Mouse (Mus musculus) MEL (cell line): ENCODE results near the gene Grin3b.
A peak's percentile ranks its signal among the peaks of the same experiment; 100 is the strongest.

Experiments used
- CTCF ChIP-seq, 3 experiments: IDR thresholded peaks in 2 of 3; conservative IDR thresholded peaks in 1 of 3; 2 replicates each; pipeline ENCODE4 v1.5.1; 2011 to 2012; ENCODE audit warnings: low read length in 3 of 3, low read depth in 2 of 3, mild to moderate bottlenecking in 2 of 3, improper control_type of control experiment in 1 of 3, inconsistent platforms in 1 of 3, mixed read lengths in 1 of 3, moderate library complexity in 1 of 3; ENCODE audit not compliant: control insufficient read depth in 1 of 3, insufficient read depth in 1 of 3, poor library complexity in 1 of 3, severe bottlenecking in 1 of 3
- ELF1 ChIP-seq: IDR thresholded peaks from 2 replicates; pipeline ENCODE4 v1.6.1; 2014; ENCODE audit warnings: low read depth, mild to moderate bottlenecking, inconsistent platforms, low read length, improper control_type of control experiment, moderate library complexity
- EP300 ChIP-seq, 2 experiments: IDR thresholded peaks; 2 replicates each; pipeline ENCODE4 v1.6.1; 2011; ENCODE audit warnings: improper control_type of control experiment in 2 of 2, low read length in 2 of 2, low read depth in 1 of 2, mild to moderate bottlenecking in 1 of 2
- ETS1 ChIP-seq: IDR thresholded peaks from 2 replicates; pipeline ENCODE4 v1.6.1; 2012; ENCODE audit warnings: low read depth, mild to moderate bottlenecking, inconsistent platforms, low read length, improper control_type of control experiment, moderate library complexity
- GATA1 ChIP-seq: IDR thresholded peaks from 2 replicates; pipeline ENCODE4 v1.6.1; 2011; ENCODE audit warnings: low read depth, low read length, improper control_type of control experiment
- MAFK ChIP-seq: IDR thresholded peaks from 2 replicates; pipeline ENCODE4 v1.6.1; 2011; ENCODE audit warnings: low read depth, mild to moderate bottlenecking, low read length, improper control_type of control experiment, borderline replicate concordance
- MEF2A ChIP-seq: IDR thresholded peaks from 2 replicates; pipeline ENCODE4 v1.6.1; 2014; ENCODE audit warnings: low read depth, mild to moderate bottlenecking, inconsistent platforms, low read length, improper control_type of control experiment; ENCODE audit not compliant: poor library complexity, insufficient replicate concordance, severe bottlenecking; ENCODE audit errors: extremely low read depth
- POLR2A ChIP-seq, 2 experiments: IDR thresholded peaks; 2 replicates each; pipeline ENCODE4 v1.6.1; 2011 to 2012; ENCODE audit warnings: low read length in 2 of 2, mild to moderate bottlenecking in 2 of 2, control low read depth in 1 of 2, improper control_type of control experiment in 1 of 2, low read depth in 1 of 2, moderate library complexity in 1 of 2; ENCODE audit not compliant: control insufficient read depth in 1 of 2, insufficient read depth in 1 of 2, poor library complexity in 1 of 2
- TAL1 ChIP-seq: IDR thresholded peaks from 2 replicates; pipeline ENCODE4 v1.6.1; 2012; ENCODE audit warnings: mild to moderate bottlenecking, inconsistent platforms, low read length, moderate library complexity, mixed read lengths
- USF1 ChIP-seq: IDR thresholded peaks from 2 replicates; pipeline ENCODE4 v1.6.1; 2014; ENCODE audit warnings: low read depth, mild to moderate bottlenecking, inconsistent platforms, low read length, improper control_type of control experiment, moderate library complexity
- ZC3H11A ChIP-seq: IDR thresholded peaks from 2 replicates; pipeline ENCODE4 v1.6.1; 2012; ENCODE audit warnings: low read depth, mild to moderate bottlenecking, inconsistent platforms, low read length, improper control_type of control experiment
- ZMIZ1 ChIP-seq: IDR thresholded peaks from 2 replicates; pipeline ENCODE4 v1.6.1; 2012; ENCODE audit warnings: low read depth, mild to moderate bottlenecking, inconsistent platforms, low read length, improper control_type of control experiment, moderate library complexity

DNA sequence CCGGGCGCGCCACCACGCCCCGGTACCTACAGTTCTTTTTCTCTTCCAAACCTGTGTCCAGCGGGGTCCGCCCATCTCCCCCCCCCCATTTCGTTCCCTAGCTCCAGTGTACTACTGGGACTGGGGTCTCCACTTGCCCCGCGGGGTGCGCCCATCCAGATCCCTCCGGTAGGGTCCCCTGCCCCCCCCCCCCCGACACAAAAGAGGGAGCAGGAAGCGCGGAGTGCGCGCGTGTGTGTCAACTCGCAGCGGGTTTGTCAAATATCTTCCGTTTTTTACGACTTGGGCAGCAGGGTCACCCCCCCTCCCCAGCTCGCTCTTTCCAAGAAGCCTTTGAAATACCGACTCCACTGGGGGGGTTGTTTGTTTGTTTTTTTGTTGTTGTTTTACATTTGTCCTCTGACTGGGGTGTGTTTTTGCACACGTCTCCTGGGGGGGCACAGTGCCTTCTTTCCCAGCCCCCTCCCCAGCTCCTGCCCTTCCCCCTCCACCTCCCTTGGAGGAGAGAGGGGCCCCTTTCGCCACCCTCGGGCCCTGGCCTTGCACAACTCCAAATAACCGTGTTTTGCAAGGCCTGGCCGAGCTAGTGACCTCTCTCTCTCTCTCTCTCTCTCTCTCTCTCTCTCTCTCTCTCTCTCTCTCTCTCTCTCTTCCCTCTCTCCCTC is 42.4 kb upstream of the Grin3b start:
- TF ChIP-seq POLR2A (IDR thresholded peaks at IDR 0.05; ENCODE audit: control insufficient read depth in 1 of 2, insufficient read depth in 1 of 2, low read depth in 1 of 2, low read length in 2 of 2, poor library complexity in 1 of 2) (no peak), CTCF (IDR thresholded peaks at IDR 0.05 in 2 of 3, conservative IDR thresholded peaks at IDR 0.05 in 1 of 3; ENCODE audit: control insufficient read depth in 1 of 3, insufficient read depth in 1 of 3, low read depth in 2 of 3, low read length in 3 of 3, poor library complexity in 1 of 3, severe bottlenecking in 1 of 3) (no peak), MEF2A (no peak), USF1 (no peak), EP300 (IDR thresholded peaks at IDR 0.05; ENCODE audit: low read depth in 1 of 2, low read length in 2 of 2) (0 out of 4 replicates have a peak, but pooled peaks of 1 of the 2 experiments have one; percentile 14), TAL1 (no peak), ZMIZ1 (no peak), GATA1 (no peak), ETS1 (no peak), ELF1 (peak; percentile 48; the same call in 1 of the 2 replicates), MAFK (no peak), ZC3H11A (no peak)
